In the genomic region with DNA sequence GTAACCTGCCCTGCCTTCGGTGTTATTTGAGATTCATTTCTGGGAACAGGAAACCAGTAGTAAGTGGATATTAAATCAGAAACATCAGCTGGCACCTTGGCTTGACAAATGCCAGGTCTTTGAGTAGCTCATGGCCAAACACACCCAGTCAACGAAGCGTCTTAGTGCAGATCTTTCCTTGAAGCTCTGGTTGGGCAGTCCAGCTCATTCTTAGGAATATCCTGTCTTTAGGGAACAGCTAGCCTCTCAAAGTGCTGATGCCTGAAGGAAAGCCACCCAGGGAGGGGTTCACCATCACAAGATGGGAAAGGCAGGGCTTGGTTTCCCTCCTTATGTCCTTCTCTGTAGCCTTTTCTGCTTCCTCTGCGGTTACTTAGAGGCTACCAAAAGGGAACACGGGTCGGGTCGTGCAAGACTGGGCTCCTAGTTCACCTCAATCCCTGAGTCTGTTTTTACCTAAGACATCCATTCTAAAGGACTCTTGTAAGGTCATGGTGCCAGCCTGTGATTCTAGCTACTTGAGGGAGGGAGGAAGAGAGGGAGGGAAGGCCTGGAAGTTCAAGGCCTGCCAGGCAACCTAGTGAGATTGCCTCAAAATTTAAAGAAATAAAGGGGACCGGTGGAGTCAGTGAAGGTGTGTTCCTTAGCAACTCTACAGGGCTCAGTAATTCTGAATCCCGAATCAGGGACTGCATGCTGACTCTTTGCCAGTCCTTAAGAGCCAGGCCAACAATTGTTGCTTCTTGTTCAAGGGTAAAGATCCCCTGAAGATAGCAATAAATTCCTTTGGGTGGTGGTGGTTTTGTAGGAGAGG, we compare ENCODE assay signal across 1 mouse cellular context.
A peak's percentile ranks its signal among the peaks of the same experiment; 100 is the strongest.
TF ChIP-seq lines count a peak whose summit lies in the region.

No protein-coding gene starts in this region.

TF ChIP-seq in MEL, 35 proteins besides CTCF, POLR2A, EP300 and RAD21 (continued from another document):
- peak; percentile 92 for TF ChIP-seq POLR2AphosphoS2 (IDR thresholded peaks at IDR 0.05; ENCODE audit: low read length)
- TF ChIP-seq ZC3H11A (IDR thresholded peaks at IDR 0.05; ENCODE audit: low read depth, low read length) = no peak
- TF ChIP-seq HCFC1 (IDR thresholded peaks at IDR 0.05; ENCODE audit: low read depth, low read length) = 0 out of 2 replicates have a peak, but pooled peaks have one; percentile 21
- TF ChIP-seq MYC (IDR thresholded peaks at IDR 0.05; ENCODE audit: low read depth, low read length) = no peak
- TF ChIP-seq MEF2A (IDR thresholded peaks at IDR 0.05; ENCODE audit: extremely low read depth, insufficient replicate concordance, low read depth, low read length, poor library complexity, severe bottlenecking) = no peak
- TF ChIP-seq TCF12 (IDR thresholded peaks at IDR 0.05; ENCODE audit: low read depth, low read length) = no peak
- peak; percentile 58; the same call in 1 of the 2 replicates for TF ChIP-seq POLR2AphosphoS5 (IDR thresholded peaks at IDR 0.05; ENCODE audit: borderline replicate concordance, low read depth, low read length)
- TF ChIP-seq TAL1 (IDR thresholded peaks at IDR 0.05; ENCODE audit: low read length) = no peak
- TF ChIP-seq BHLHE40 (IDR thresholded peaks at IDR 0.05; ENCODE audit: borderline replicate concordance, low read depth, low read length) = no peak
- 0 out of 2 replicates have a peak, but pooled peaks have one; percentile 22 for TF ChIP-seq CHD1 (IDR thresholded peaks at IDR 0.05; ENCODE audit: low read depth, low read length)
- TF ChIP-seq MAX (IDR thresholded peaks at IDR 0.05; ENCODE audit: low read length) = no peak
- no peak; the same call in 1 of the 2 replicates for TF ChIP-seq E2F4 (IDR thresholded peaks at IDR 0.05; ENCODE audit: borderline replicate concordance, low read depth, low read length)
- no peak for TF ChIP-seq NELFE (IDR thresholded peaks at IDR 0.05; ENCODE audit: low read depth, low read length)
- TF ChIP-seq ZMIZ1 (IDR thresholded peaks at IDR 0.05; ENCODE audit: low read depth, low read length) = peak; percentile 88
- TF ChIP-seq SIN3A (IDR thresholded peaks at IDR 0.05; ENCODE audit: low read length) = no peak
- TF ChIP-seq ETS1 (IDR thresholded peaks at IDR 0.05; ENCODE audit: low read depth, low read length) = no peak
- no peak for TF ChIP-seq TBP (IDR thresholded peaks at IDR 0.05; ENCODE audit: low read depth, low read length)
- TF ChIP-seq MAZ (IDR thresholded peaks at IDR 0.05; ENCODE audit: low read depth, low read length) = peak; percentile 24; the same call in 1 of the 2 replicates
- TF ChIP-seq NRF1 (IDR thresholded peaks at IDR 0.05; ENCODE audit: insufficient read depth, low read depth, low read length, poor library complexity, severe bottlenecking) = no peak
- TF ChIP-seq JUND (IDR thresholded peaks at IDR 0.05; ENCODE audit: low read depth, low read length) = no peak
- TF ChIP-seq CHD2 (IDR thresholded peaks at IDR 0.05; ENCODE audit: low read length) = no peak; the same call in 1 of the 2 replicates
- no peak for TF ChIP-seq MXI1 (IDR thresholded peaks at IDR 0.05; ENCODE audit: low read depth, low read length)
- TF ChIP-seq MYB (IDR thresholded peaks at IDR 0.05; ENCODE audit: low read depth, low read length) = peak; percentile 47; the same call in 1 of the 2 replicates
- TF ChIP-seq GABPA (IDR thresholded peaks at IDR 0.05; ENCODE audit: low read depth, low read length) = no peak
- TF ChIP-seq RCOR1 (IDR thresholded peaks at IDR 0.05; ENCODE audit: low read depth, low read length) = no peak
- TF ChIP-seq MAFK (IDR thresholded peaks at IDR 0.05; ENCODE audit: borderline replicate concordance, low read depth, low read length) = 0 out of 2 replicates have a peak, but pooled peaks have one; percentile 2
- no peak for TF ChIP-seq UBTF (IDR thresholded peaks at IDR 0.05; ENCODE audit: borderline replicate concordance, insufficient read depth, low read depth, low read length)
TF ChIP-seq in MEL: peak in this region for 8.
